Mouse (Mus musculus) CH12.LX (cell line): Measurements from ENCODE around the gene Lipc.

ENCODE experiments used
- CTCF ChIP-seq, 2 experiments: IDR thresholded peaks in 1 of 2; conservative IDR thresholded peaks in 1 of 2; 2 replicates each; pipeline ENCODE4 v1.5.1; 2011 to 2012; ENCODE audit warnings: low read depth in 2 of 2, low read length in 2 of 2, improper control_type of control experiment in 1 of 2, inconsistent platforms in 1 of 2, mild to moderate bottlenecking in 1 of 2, moderate library complexity in 1 of 2
- EP300 ChIP-seq: IDR thresholded peaks from 2 replicates; pipeline ENCODE4 v1.6.1; 2011; ENCODE audit warnings: low read length, improper control_type of control experiment
- ETS1 ChIP-seq: conservative IDR thresholded peaks from 2 replicates; pipeline ENCODE4 v1.6.1; 2012; ENCODE audit warnings: low read depth, mild to moderate bottlenecking, inconsistent platforms, low read length, improper control_type of control experiment, moderate library complexity
- GABPA ChIP-seq: IDR thresholded peaks from 2 replicates; pipeline ENCODE4 v1.6.1; 2012; ENCODE audit warnings: low read depth, low read length, improper control_type of control experiment, inconsistent platforms; ENCODE audit not compliant: insufficient replicate concordance
- MAFK ChIP-seq: IDR thresholded peaks from 2 replicates; pipeline ENCODE4 v1.6.1; 2011; ENCODE audit warnings: low read length, improper control_type of control experiment; ENCODE audit not compliant: insufficient replicate concordance
- POLR2A ChIP-seq: IDR thresholded peaks from 2 replicates; pipeline ENCODE4 v1.6.1; 2011; ENCODE audit warnings: low read depth, mild to moderate bottlenecking, improper control_type of control experiment, low read length

- TF ChIP-seq EP300 (no peak), MAFK (no peak), ETS1 (no peak), CTCF (conservative IDR thresholded peaks at IDR 0.05 in 1 of 2, IDR thresholded peaks at IDR 0.05 in 1 of 2; ENCODE audit: low read depth in 2 of 2, low read length in 2 of 2) (no peak), GABPA (no peak), POLR2A (no peak)
These were observed 169.8 kb downstream of the Lipc start for GRCm38 (mm10) chr9:70782191-70782590.
